9 mouse cellular contexts compared by ENCODE assay signal in genomic region chr6:106804904-106805303, GRCm38 (mm10). TPM values are rescaled to one million over a fixed set of nuclear protein-coding genes. Genes with fewer than 3 reads are reported as not detected.
DNase-seq lines count a peak whose midpoint lies in the region; ATAC-seq and TF ChIP-seq lines count a peak whose summit lies in the region.
"Had no signal": no experiment of that assay in that cellular context is flagged by ENCODE, and none has a peak within 500 bp of the region (broad histone marks: within the 10 kb centered on the region; RNA-seq: fewer than 3 reads in every experiment).

No protein-coding gene starts in this region.

- TF ChIP-seq EP300 in heart, postnatal 0 days (IDR thresholded peaks at IDR 0.05; ENCODE audit: low read depth) = no peak

- H3K27me3 ChIP-seq in heart, postnatal 0 days (ENCODE audit: control insufficient read depth, insufficient read depth, low read length) = no peaks in the 10 kb centered on the region
- no peaks in the 10 kb centered on the region for H3K27me3 ChIP-seq in intestine, embryonic 15.5 days (replicated peaks)
- no peaks in the 10 kb centered on the region for H3K27me3 ChIP-seq in splenic B cell, adult 2 months (ENCODE audit: control insufficient read depth, insufficient read depth, low read length, poor library complexity, severe bottlenecking)

- no peak overlapping the region for H3K27ac ChIP-seq in heart, postnatal 0 days (ENCODE audit: low read depth)
- no peak overlapping the region for H3K27ac ChIP-seq in intestine, embryonic 15.5 days
- H3K27ac ChIP-seq: macrophage had no signal

- ATAC-seq in heart, postnatal 0 days (ENCODE audit: insufficient read depth, low read depth) = no peak
- ATAC-seq in intestine, embryonic 15.5 days = peak; percentile 67; the same call in 1 of the 2 replicates
- ATAC-seq in erythroblast, adult 5-6 weeks (replicated peaks; ENCODE audit: low FRiP score, poor library complexity, severe bottlenecking) = no peak

- no peak for TF ChIP-seq POLR2A in lung, adult 2 months (IDR thresholded peaks at IDR 0.05; ENCODE audit: borderline replicate concordance, extremely low read depth, low read depth, low read length)

- 22% methylated on average over 2 of the region's 2 CpGs for WGBS in heart, postnatal 0 days
- 40% methylated on average over 2 of the region's 2 CpGs for WGBS in intestine, embryonic 15.5 days
- WGBS in lung, adult 2 months = 26% methylated on average over 2 of the region's 2 CpGs

- H3K9ac ChIP-seq in heart, postnatal 0 days (replicated peaks; ENCODE audit: low read depth, low read length) = no peak overlapping the region
- H3K9ac ChIP-seq in intestine, embryonic 15.5 days = no peak overlapping the region

- TF ChIP-seq CTCF in heart, postnatal 0 days (IDR thresholded peaks at IDR 0.05; ENCODE audit: low read depth) = peak; percentile 35
- peak; percentile 41; the same call in 1 of the 2 replicates for TF ChIP-seq CTCF in lung, adult 2 months (IDR thresholded peaks at IDR 0.05; ENCODE audit: insufficient read depth, low read length)

- no peaks in the 10 kb centered on the region for H3K4me1 ChIP-seq in heart, postnatal 0 days (ENCODE audit: control insufficient read depth, insufficient read depth)
- no peaks in the 10 kb centered on the region for H3K4me1 ChIP-seq in intestine, embryonic 15.5 days (replicated peaks)
- H3K4me1 ChIP-seq in lung, adult 2 months (ENCODE audit: control insufficient read depth, insufficient read depth, low read length) = no peaks in the 10 kb centered on the region

- no peaks in the 10 kb centered on the region for H3K36me3 ChIP-seq in heart, postnatal 0 days (replicated peaks; ENCODE audit: control insufficient read depth, insufficient read depth, low read length)
- no peaks in the 10 kb centered on the region for H3K36me3 ChIP-seq in intestine, embryonic 15.5 days
- no peaks in the 10 kb centered on the region for H3K36me3 ChIP-seq in splenic B cell, adult 2 months (ENCODE audit: control insufficient read depth, insufficient read depth, low read length, poor library complexity, severe bottlenecking)

- H3K4me3 ChIP-seq in heart, postnatal 0 days (ENCODE audit: low read depth, low read length) = no peak overlapping the region
- H3K4me3 ChIP-seq in intestine, embryonic 15.5 days (replicated peaks) = no peak overlapping the region
- H3K4me3 ChIP-seq in lung, adult 2 months (replicated peaks; ENCODE audit: extremely low read depth, low read depth, low read length) = no peak overlapping the region

- H3K4me2 ChIP-seq in heart, postnatal 0 days (ENCODE audit: low read depth, low read length) = no peak overlapping the region
- H3K4me2 ChIP-seq in intestine, embryonic 15.5 days (replicated peaks) = no peak overlapping the region

- H3K9me3 ChIP-seq in heart, postnatal 0 days (replicated peaks; ENCODE audit: control insufficient read depth, low read length) = no peaks in the 10 kb centered on the region
- no peaks in the 10 kb centered on the region for H3K9me3 ChIP-seq in intestine, embryonic 15.5 days

- peak; percentile 53 for DNase-seq in heart, postnatal 0 days (ENCODE audit: low spot score)
- DNase-seq in heart, adult 11 months = no peak
- peak; percentile 69 for DNase-seq in R1 (ENCODE audit: low read depth, low spot score)
- DNase-seq in embryo, embryonic 11 days = peak; percentile 47
- peak; percentile 9 for DNase-seq in lung, adult 2 months
- peak; percentile 35 for DNase-seq in splenic B cell, adult 2 months (ENCODE audit: low read depth, low spot score)

RNA-seq across cellular contexts. Expression of gene Crbn, which starts 5.0 kb away (rescaled TPM):
- 22.5 and 33.6 TPM in 2 replicates for total RNA-seq in heart, postnatal 0 days (2014; rRNA removed; ENCODE audit: low replicate concordance)
- polyA plus RNA-seq in heart, postnatal 0 days (2015; fragmentation: Nextera tagmentation; extraction: Ambion mirVana) = 30.3 and 33.2 TPM in 2 replicates
- 37.3 and 40.2 TPM in 2 replicates for polyA plus RNA-seq in intestine, embryonic 15.5 days (2015; fragmentation: Nextera tagmentation; extraction: Ambion mirVana)
- polyA plus RNA-seq in lung, adult 2 months (2012; rRNA removed) = 5.5 and 9.3 TPM in 2 replicates
- total RNA-seq in erythroblast, adult 5-6 weeks (2015; ENCODE audit: low replicate concordance) = 15.0 and 25.5 TPM in 2 replicates
- total RNA-seq in erythroblast, adult 5-6 weeks (2017; ENCODE audit: low replicate concordance) = 30.3 and 37.2 TPM in 2 replicates

RNA-seq across cellular contexts. Expression of gene Trnt1, which starts 36.0 kb away (rescaled TPM):
- total RNA-seq in heart, postnatal 0 days (2014; rRNA removed; ENCODE audit: low replicate concordance) = 9.1 and 15.3 TPM in 2 replicates
- 35.0 and 40.6 TPM in 2 replicates for polyA plus RNA-seq in heart, postnatal 0 days (2015; fragmentation: Nextera tagmentation; extraction: Ambion mirVana)
- 49.8 and 60.9 TPM in 2 replicates for polyA plus RNA-seq in intestine, embryonic 15.5 days (2015; fragmentation: Nextera tagmentation; extraction: Ambion mirVana)
- 4.8 and 8.4 TPM in 2 replicates for polyA plus RNA-seq in lung, adult 2 months (2012; rRNA removed)
- 11.3 and 13.8 TPM in 2 replicates for total RNA-seq in erythroblast, adult 5-6 weeks (2015; ENCODE audit: low replicate concordance)
- 30.8 and 38.8 TPM in 2 replicates for total RNA-seq in erythroblast, adult 5-6 weeks (2017; ENCODE audit: low replicate concordance)

RNA-seq across cellular contexts. Expression of gene Il5ra, which starts 56.1 kb away (rescaled TPM):
- total RNA-seq in heart, postnatal 0 days (2014; rRNA removed; ENCODE audit: low replicate concordance) = not detected in 2 replicates
- 0.05 TPM in 1 of 2 replicates, not detected in the other for polyA plus RNA-seq in heart, postnatal 0 days (2015; fragmentation: Nextera tagmentation; extraction: Ambion mirVana)
- polyA plus RNA-seq in intestine, embryonic 15.5 days (2015; fragmentation: Nextera tagmentation; extraction: Ambion mirVana) = not detected in 2 replicates
- polyA plus RNA-seq in lung, adult 2 months (2012; rRNA removed) = 0.07 and 0.13 TPM in 2 replicates
- 1.7 and 5.9 TPM in 2 replicates for total RNA-seq in erythroblast, adult 5-6 weeks (2015; ENCODE audit: low replicate concordance)
- total RNA-seq in erythroblast, adult 5-6 weeks (2017; ENCODE audit: low replicate concordance) = 0.68 and 0.70 TPM in 2 replicates
